Mouse (Mus musculus): ENCODE data around the gene Tomm22. TPM values are rescaled to one million over a fixed set of nuclear protein-coding genes. Genes with fewer than 3 reads are reported as not detected.

Tomm22 gene
- total RNA-seq, 1 experiment from 2014 or later, result 52.1 TPM

DNA sequence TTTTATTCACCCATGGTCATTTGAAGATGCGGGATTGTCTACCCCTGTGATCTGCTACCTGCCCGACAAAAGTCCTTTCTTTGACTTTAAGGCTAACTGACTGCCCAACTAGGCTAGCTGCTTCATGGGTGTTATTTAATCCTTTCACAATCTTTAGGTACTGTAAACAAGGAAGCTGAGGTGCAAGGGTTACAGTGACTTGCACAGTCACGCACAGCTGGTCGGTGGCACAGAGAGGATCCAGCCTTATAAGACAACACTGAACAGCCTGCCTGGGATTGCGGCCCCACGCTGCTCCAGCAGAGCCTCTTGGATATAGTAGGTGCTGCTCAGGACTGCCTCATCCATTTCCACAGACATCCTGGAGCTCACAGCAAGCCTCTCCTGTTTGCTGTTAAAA, 12.5 kb downstream of the Tomm22 start:
- peak in 1 of 2 experiments; percentile 37; a peak in 1 of 4 replicates for ATAC-seq (replicated peaks in 1 of 2; ENCODE audit: insufficient read depth in 1 of 2, low FRiP score in 2 of 2, low TSS enrichment in 1 of 2, low read depth in 1 of 2, poor library complexity in 2 of 2, severe bottlenecking in 2 of 2)

DNA sequence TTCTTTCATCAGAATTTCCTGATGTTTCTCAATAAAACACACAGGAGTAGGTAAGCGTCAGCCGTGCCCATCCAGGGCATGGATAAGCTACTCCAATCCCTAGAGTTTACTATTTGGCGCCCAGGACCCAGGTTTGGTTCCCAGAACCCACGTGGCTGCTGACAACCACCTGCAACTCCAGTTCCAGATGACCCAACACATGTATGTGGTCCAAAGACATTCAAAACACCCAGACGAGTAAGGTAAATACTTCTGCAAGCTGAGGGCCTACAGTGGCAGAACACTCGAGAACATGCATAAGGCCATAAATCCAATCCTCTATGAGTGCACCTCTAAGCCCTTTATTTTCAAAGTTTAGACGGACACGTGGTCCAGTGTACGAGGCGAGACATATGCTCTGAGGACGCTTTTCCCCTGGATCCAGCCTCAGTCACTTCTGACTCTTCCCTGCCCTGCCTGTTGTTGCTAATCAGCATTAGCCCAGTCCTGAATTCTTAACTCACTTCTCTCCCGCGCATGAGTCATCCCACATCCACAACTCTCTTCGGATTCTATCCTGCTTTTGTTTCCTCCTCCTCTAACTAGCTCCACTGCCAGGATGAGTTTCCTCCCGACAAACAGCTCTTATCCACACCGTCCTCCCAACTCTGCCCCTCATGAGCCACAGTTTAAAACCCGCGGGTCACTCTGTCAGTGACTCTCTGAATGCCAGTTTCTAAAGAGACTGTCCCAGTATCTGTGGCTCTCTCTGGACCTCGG, 13.2 kb downstream of the Tomm22 start:
- no peak for ATAC-seq (replicated peaks in 1 of 2; ENCODE audit: insufficient read depth in 1 of 2, low FRiP score in 2 of 2, low TSS enrichment in 1 of 2, low read depth in 1 of 2, poor library complexity in 2 of 2, severe bottlenecking in 2 of 2)

DNA sequence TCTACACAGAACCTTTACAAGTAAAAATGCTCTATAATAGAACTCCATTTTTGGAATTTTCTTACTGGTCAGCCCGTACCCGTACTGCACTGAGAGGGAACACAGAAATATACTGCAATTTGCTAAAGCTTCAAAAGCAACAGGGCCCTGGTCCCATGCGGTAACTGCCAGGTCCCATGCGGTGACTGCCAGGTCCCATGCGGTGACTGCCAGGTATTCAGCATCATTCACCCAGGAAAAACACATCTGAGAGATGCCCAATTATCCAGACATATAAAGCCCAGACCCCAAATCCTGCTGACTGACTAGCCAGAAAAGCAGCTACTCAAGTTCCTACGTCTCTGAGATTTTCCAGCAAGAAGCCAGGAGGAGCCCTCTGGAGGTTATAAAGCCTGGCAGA, 14.0 kb downstream of the Tomm22 start:
- no peak for ATAC-seq (replicated peaks in 1 of 2; ENCODE audit: insufficient read depth in 1 of 2, low FRiP score in 2 of 2, low TSS enrichment in 1 of 2, low read depth in 1 of 2, poor library complexity in 2 of 2, severe bottlenecking in 2 of 2)

DNA sequence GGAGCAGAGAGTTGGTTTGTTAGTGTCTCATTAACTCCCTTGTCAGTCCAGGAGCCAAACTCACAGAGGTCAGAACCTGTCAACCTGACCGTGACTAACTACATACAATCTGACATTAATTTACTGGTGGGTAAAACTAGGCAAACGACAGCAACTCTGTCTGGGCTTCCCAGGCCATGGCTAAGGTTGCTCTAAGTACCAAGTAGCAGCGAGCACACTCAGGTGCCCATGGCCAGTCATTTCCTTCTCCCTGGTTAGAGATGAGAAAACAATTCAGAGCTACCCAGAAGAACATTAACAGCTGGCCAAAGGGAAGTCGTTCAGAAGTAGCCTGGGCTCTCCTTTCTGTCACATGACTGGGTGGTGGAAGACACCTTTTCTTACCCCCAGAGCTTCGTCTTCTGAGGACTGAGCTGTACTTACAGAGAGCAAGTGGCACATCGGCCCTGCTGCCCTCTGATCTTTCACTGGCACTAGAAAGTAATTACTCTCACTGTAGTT, 14.5 kb downstream of the Tomm22 start:
- no peak for ATAC-seq (replicated peaks in 1 of 2; ENCODE audit: insufficient read depth in 1 of 2, low FRiP score in 2 of 2, low TSS enrichment in 1 of 2, low read depth in 1 of 2, poor library complexity in 2 of 2, severe bottlenecking in 2 of 2)

DNA sequence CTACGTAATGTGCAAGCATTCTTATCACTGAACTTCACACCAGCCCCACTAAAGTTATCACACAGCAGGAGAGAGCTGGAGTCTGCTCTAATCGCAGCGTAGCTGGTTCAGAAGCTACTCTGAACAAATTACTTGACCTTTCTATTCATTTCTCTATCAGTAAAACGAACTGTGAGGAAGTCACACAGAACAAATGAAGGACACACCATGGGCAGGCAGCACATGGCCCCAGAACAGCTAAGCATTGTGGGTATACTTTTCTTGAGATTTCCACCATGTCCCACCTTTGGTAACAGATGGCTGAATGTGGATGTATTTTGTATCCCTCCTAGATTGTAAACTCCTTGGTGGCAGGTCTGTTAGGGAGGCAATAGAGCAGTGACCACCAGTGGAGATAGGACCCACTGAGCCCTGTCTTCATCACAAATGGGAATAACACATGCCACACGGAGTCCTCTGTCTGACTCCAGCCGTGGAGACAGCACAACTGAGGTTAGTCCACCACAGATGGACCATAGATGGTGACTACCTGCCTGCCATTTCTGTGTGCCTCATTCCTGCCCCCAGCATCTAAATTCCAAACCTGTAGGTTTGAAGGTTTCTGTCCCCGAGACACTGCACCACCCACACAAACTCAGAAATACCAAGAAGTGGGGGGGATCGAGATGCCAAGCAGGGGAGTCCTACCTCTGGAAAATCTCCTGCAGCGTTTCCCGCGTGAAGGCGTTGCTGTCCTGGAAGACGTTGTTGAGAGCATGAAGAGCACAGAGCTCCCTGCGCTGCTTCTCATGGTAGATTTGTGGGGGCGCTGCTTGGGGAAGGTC, 15.6 kb downstream of the Tomm22 start:
- no peak for ATAC-seq (replicated peaks in 1 of 2; ENCODE audit: insufficient read depth in 1 of 2, low FRiP score in 2 of 2, low TSS enrichment in 1 of 2, low read depth in 1 of 2, poor library complexity in 2 of 2, severe bottlenecking in 2 of 2)

DNA sequence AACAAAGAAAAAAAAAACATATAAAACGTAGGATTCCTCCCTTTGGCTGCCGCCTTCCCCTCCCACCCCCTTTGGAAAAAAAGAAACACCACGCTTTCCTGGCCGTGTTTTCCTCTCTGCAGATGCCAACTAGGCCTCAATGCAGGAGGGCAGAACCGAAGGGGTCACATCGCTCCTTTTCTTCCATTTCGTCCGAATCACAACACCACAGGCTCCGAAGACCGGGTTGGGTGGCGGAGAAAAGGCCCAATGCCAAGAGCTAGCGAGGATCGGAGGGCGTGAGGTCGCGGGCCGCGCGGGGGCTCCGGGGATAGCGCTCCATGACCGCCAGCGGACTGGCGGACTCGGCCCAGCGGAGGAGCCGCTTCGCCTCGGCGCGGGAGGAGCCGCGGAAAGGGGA, 16.5 kb downstream of the Tomm22 start:
- ATAC-seq (replicated peaks in 1 of 2; ENCODE audit: insufficient read depth in 1 of 2, low FRiP score in 2 of 2, low TSS enrichment in 1 of 2, low read depth in 1 of 2, poor library complexity in 2 of 2, severe bottlenecking in 2 of 2), result no peak

DNA sequence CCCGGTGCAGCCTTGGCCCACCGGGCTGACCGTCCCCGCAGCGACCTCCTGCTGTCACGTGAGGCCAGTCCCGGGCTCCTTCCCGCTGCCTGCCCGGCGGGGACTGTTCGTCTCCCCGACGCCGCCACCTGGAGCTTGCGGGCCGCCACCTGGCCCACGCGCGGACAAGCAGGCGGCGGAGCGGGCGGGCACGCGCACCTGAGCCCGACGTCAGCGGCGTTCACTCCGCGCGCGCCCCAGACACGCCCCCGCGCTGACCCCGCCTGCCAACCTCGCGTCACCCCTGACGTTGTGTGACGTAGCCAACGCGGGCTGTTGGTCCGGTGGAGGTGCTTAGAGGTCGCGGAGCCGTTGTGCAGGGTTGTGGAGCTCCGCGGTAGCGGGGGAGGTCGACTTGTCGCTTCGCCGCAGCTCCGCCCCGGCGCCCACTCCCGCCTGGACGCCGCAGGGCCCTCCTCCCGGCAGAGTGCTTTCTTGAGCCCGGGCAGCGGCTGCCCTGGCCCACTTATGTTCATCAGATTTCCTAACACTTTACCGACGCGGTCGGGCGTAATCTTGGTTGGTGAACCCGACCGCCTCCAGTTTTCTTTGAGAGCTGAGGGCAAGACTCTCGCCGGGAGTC, 17.1 kb downstream of the Tomm22 start, which contains the start of gene Josd1:
Josd1 (minus strand) TSS at position 274 of the 622 bp plus-strand sequence.
- peak; percentile 55 to 68 for ATAC-seq (replicated peaks in 1 of 2; ENCODE audit: insufficient read depth in 1 of 2, low FRiP score in 2 of 2, low TSS enrichment in 1 of 2, low read depth in 1 of 2, poor library complexity in 2 of 2, severe bottlenecking in 2 of 2)

DNA sequence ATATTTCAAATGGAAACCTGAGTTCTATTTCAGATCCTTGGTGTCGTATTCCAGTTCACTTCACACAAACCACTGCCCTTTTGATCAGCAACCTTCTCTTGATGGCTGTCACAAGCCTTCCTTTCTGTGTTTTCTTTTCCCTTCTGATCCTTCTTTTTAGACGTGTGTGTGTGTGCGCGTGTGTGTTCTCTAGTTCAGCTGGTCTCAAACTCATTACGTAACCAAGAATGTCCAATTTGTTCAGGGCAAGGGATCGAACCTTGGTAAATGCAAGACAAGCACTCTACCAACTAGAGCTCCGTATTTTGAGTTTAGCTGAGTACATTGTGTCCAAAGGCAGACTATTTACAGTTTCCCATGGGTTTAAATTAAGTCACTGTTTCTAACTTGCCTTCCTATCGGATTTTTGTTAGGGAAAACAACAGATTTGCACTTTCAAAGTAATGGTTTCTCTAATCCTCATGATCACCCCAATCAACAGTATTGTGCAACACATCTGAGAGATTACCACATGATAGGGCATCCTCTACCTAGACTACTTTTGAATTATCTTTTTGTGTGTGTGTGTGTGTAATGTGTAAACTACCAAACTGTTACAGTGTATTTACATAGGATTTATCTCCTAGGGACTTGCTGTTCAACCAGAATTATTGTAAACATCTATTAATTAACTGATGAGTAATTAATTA, 17.8 kb downstream of the Tomm22 start:
- no peak for ATAC-seq (replicated peaks in 1 of 2; ENCODE audit: insufficient read depth in 1 of 2, low FRiP score in 2 of 2, low TSS enrichment in 1 of 2, low read depth in 1 of 2, poor library complexity in 2 of 2, severe bottlenecking in 2 of 2)

DNA sequence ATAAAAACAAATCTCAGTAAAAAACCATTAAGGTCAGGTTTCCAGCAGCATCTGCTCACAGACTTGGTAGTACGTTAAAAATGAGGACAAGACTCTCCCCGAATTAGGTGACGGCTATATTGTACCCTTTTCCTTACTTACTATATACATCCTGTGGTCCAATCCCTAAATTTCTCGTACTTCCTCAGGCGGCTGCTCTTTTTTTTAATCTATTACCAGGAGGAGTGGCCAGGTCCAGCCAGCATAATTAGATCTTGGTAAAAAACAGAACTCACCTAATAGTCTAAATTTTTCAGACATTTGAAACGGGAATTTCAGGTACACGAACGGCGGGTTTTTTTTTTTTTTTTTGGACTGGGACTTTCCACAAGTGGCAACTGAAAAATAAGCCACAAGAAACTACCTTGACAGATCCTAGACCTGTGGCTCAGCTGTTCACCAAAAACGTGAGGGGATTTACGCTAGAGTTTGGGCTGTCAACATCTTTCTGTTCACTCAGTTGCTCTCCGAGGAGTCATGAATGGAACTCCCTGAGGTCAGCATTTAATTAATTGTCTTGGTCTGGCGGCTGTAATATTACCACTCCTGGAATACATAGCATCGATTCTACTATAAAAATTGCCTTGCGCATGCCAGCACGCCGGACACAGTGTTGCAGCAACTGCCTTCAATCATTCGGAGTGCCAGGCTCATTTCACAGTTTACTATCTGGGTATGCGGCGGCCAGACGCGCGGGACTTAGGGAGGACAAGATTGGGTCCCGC, 19.2 kb downstream of the Tomm22 start:
- ATAC-seq (replicated peaks in 1 of 2; ENCODE audit: insufficient read depth in 1 of 2, low FRiP score in 2 of 2, low TSS enrichment in 1 of 2, low read depth in 1 of 2, poor library complexity in 2 of 2, severe bottlenecking in 2 of 2), result no peak

DNA sequence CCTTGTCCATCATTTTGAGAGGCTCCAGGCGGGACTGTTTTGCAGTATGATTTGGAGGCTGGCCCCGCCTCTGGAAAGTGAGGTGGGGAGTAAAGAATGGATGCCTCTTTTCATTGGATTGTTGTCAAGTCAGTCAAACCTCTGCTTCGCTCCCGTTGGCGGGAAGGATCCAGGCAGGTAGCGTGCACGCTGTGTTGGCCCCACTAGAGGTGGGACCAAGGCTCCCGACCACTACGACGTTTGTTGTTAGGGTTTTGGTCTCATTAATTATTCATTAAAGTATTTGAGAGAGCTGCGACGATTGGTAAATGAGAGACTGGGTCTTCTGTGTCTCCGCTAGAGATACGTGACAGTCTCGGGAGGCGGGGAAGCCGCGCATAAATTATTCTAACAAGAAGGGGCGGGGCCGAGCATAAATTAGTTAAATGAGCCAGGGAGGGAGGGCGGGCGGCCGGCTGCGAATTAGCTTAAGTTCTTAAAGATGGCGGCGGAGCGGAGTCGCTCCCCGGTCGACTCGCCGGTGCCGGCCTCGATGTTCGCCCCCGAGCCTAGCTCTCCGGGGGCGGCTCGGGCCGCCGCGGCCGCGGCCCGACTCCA, 19.9 kb downstream of the Tomm22 start, which contains the start of gene Gtpbp1:
Gtpbp1 (plus strand) TSS at position 420 of the 597 bp plus-strand sequence.
- ATAC-seq (replicated peaks in 1 of 2; ENCODE audit: insufficient read depth in 1 of 2, low FRiP score in 2 of 2, low TSS enrichment in 1 of 2, low read depth in 1 of 2, poor library complexity in 2 of 2, severe bottlenecking in 2 of 2), result peak; percentile 80 to 85

DNA sequence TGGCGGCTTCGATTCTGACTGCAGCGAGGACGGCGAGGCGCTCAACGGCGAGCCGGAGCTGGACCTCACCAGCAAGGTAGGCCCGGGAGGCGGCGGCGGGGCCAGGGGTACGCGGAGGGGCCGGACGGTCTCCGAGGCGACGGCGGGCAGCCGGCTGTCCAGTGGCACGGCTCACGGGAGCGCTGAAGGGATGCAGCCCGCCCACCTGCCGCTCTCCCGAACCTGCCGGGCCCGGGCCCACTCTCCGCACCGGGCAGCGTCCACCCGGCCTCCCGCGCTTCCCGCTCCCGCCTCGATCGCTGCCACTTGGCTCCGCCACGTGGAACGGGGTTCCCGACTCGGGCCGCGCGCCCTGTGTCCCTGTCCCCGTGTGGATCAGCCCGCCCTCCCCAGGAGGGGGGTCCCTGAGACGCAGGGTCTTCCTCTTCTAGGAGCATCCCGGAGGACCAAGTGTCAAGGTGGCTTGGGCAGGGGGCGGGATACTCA, 20.4 kb downstream of the Tomm22 start:
- no peak for ATAC-seq (replicated peaks in 1 of 2; ENCODE audit: insufficient read depth in 1 of 2, low FRiP score in 2 of 2, low TSS enrichment in 1 of 2, low read depth in 1 of 2, poor library complexity in 2 of 2, severe bottlenecking in 2 of 2)

DNA sequence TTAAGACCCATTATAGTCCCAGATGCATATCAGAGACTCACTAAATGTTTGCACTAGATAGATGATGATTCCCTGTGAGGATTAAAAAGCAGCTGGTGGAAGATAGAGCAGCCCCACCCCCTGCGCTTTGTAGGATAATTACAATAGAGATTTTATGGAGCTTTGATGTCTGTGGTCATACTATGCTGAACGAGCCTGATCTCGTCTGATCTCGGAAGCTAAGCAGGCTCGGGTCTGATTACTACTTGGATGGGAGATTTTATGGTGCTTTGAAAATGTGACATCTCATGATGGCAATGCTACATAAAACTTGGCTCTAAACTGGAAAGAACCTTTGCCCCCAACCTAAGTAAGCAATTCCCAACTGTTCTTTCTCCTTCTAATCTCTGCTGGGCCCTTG, 21.7 kb downstream of the Tomm22 start:
- no peak for ATAC-seq (replicated peaks in 1 of 2; ENCODE audit: insufficient read depth in 1 of 2, low FRiP score in 2 of 2, low TSS enrichment in 1 of 2, low read depth in 1 of 2, poor library complexity in 2 of 2, severe bottlenecking in 2 of 2)

DNA sequence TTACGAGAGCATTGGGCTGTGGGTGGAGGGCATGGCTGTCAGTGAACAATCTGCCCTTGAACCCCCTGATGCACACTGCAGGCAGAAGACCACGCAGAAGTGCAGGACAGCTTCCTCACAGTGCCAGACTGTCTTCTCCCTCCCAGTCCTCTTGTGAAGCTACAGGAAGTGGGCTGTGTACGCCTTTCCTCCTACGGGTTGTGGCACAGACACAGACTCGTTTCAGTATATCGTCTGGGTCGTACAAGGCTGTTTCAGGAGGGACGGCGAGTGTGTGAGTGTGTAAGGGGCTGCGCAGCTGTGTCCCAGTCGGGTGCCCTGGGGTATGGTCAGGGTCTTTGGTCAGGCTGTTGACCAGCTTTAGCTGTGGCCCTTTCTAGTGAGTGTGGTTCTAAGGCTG, 23.1 kb downstream of the Tomm22 start:
- ATAC-seq (replicated peaks in 1 of 2; ENCODE audit: insufficient read depth in 1 of 2, low FRiP score in 2 of 2, low TSS enrichment in 1 of 2, low read depth in 1 of 2, poor library complexity in 2 of 2, severe bottlenecking in 2 of 2), result peak in 1 of 2 experiments; percentile 8; a peak in 1 of 4 replicates

DNA sequence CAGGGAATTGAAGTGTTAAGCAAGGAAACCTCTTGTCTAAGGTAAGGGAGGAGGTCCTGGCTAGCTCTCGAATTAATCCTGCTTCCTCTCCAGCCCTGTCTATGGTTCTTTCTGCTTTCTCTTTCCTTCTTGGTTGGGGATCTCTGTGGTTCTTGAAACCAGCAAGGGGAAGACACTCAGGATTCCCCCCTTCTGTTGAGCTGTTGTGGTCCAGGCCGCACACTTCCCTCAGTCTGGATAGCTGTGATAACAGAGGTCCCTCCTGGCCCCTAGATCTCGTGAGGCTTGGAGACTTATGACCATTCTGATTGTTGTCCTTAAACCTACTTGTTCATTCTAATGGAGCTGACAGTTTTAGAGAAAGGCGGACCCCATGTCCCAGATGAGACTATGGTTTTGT, 23.9 kb downstream of the Tomm22 start:
- ATAC-seq (replicated peaks in 1 of 2; ENCODE audit: insufficient read depth in 1 of 2, low FRiP score in 2 of 2, low TSS enrichment in 1 of 2, low read depth in 1 of 2, poor library complexity in 2 of 2, severe bottlenecking in 2 of 2), result peak; percentile 33 to 38; a peak in 3 of 4 replicates

DNA sequence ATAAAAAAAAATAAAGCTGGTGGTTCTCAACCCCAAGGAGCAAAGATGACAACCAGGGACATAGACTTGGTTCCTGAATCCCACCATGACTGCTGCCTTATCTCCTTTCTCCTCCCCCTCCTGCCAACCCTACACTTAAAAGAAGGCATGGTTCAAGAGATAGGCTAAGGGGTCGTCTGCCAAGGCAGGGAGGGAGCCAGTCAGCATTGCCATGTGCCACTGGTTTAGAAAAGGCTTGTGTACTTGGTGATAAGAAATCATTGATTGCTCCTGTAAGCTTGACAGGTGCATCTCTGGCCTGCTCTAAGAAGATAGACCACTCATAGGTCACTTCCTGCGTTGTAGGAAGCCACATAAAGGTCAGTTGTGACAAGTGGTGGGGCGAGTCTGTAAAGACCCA, 24.9 kb downstream of the Tomm22 start:
- no peak for ATAC-seq (replicated peaks in 1 of 2; ENCODE audit: insufficient read depth in 1 of 2, low FRiP score in 2 of 2, low TSS enrichment in 1 of 2, low read depth in 1 of 2, poor library complexity in 2 of 2, severe bottlenecking in 2 of 2)

DNA sequence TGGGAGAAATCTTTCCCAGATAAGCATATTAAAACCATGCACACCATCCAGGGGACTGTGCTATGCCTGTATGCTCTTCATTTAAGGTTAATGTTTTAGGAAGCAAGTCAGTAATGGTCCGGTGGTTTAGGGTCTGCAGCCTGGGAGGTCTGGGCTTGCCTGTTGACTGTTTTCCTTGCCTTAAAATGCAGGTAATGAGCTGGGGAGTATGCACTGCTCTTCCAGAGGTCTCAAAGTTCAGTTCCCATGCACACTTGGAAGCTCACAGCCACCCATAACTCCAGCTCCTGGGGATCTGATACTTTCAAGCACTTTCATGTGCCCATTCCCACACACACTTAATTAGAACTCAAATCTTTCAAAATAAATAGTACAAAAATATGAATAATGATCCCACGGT, 25.8 kb downstream of the Tomm22 start:
- ATAC-seq (replicated peaks in 1 of 2; ENCODE audit: insufficient read depth in 1 of 2, low FRiP score in 2 of 2, low TSS enrichment in 1 of 2, low read depth in 1 of 2, poor library complexity in 2 of 2, severe bottlenecking in 2 of 2), result no peak

Measured in hematopoietic stem cell, adult 5-6 weeks (primary cell).